Comparison of ENCODE assay signal across 14 mouse cellular contexts in genomic region chr15:77806565-77807263, GRCm38 (mm10). TPM values are rescaled to one million over a fixed set of nuclear protein-coding genes. Genes with fewer than 3 reads are reported as not detected.
DNase-seq lines count a peak whose midpoint lies in the region; ATAC-seq lines count a peak whose summit lies in the region.
"Had no signal": no experiment of that assay in that cellular context is flagged by ENCODE, and none has a peak within 500 bp of the region (broad histone marks: within the 10 kb centered on the region; RNA-seq: fewer than 3 reads in every experiment).

No protein-coding gene starts in this region.

- H3K27me3 ChIP-seq in heart, embryonic 12.5 days (replicated peaks), result no peaks in the 10 kb centered on the region
- H3K27me3 ChIP-seq: hindbrain, embryonic 15.5 days had no signal

- H3K9ac ChIP-seq in heart, embryonic 12.5 days, result no peak overlapping the region
- H3K9ac ChIP-seq: hindbrain, embryonic 15.5 days had no signal

- intact Hi-C loops in heart, postnatal 14 days (cut with DNase I), result no loop called here

- H3K36me3 ChIP-seq in heart, embryonic 12.5 days, result peaks cover 94% of the 10 kb centered on the region

- 53% methylated on average over 13 of the region's 13 CpGs for WGBS in heart, embryonic 12.5 days

- H3K4me2 ChIP-seq in heart, embryonic 12.5 days, result no peak overlapping the region
- H3K4me2 ChIP-seq: hindbrain, embryonic 15.5 days had no signal

- no peak for DNase-seq in heart, postnatal 14 days
- peak; percentile 74 for DNase-seq in 3T3-L1 (ENCODE audit: low read depth, low spot score)
- DNase-seq in MN1 (ENCODE audit: low spot score), result peak; percentile 45
- peak; percentile 79 for DNase-seq in induced T-regulatory cell, adult 2 months (ENCODE audit: low read depth)
- no peak for DNase-seq in frontal cortex, postnatal 36 days (ENCODE audit: low spot score in 2 of 2)
- no peak for DNase-seq in right cerebral cortex, adult 2 months (ENCODE audit: low spot score in 2 of 2)
- DNase-seq in ovary, postnatal 10 days (ENCODE audit: low spot score), result no peak
- DNase-seq: kidney, postnatal 36 days; lung, adult 18-20 months; midbrain, embryonic 14.5 days had no signal

- ATAC-seq in heart, embryonic 12.5 days (ENCODE audit: insufficient number of reproducible peaks, low FRiP score), result no peak

- H3K4me1 ChIP-seq in heart, embryonic 12.5 days (replicated peaks), result peaks cover 91% of the 10 kb centered on the region

- H3K9me3 ChIP-seq in heart, embryonic 12.5 days (replicated peaks), result no peaks in the 10 kb centered on the region
- H3K9me3 ChIP-seq: hindbrain, embryonic 15.5 days had no signal

- peak overlapping the region; percentile 61 for H3K27ac ChIP-seq in heart, embryonic 12.5 days (ENCODE audit: poor library complexity, severe bottlenecking)
- H3K27ac ChIP-seq: hindbrain, embryonic 15.5 days had no signal

- no peak overlapping the region for H3K4me3 ChIP-seq in heart, embryonic 12.5 days
- H3K4me3 ChIP-seq: erythroblast, embryonic 14.5 days; hindbrain, embryonic 15.5 days had no signal

RNA-seq across cellular contexts. Expression of gene Myh9, which starts 35.3 kb away (rescaled TPM):
- polyA plus RNA-seq in heart, embryonic 12.5 days (2016; fragmentation: Nextera tagmentation; extraction: Ambion mirVana), result 41.9 and 42.0 TPM in 2 replicates
- 100 to 1,000 TPM; 140 to 172 TPM for total RNA-seq in heart, postnatal 14 days (2021)

RNA-seq across cellular contexts. Expression of gene Apol8, which starts 49.9 kb away (rescaled TPM):
- 0.65 and 0.74 TPM in 2 replicates for polyA plus RNA-seq in heart, embryonic 12.5 days (2016; fragmentation: Nextera tagmentation; extraction: Ambion mirVana)
- total RNA-seq in heart, postnatal 14 days (2021), result not detected
- polyA plus RNA-seq: activated CD4-positive, CD25-positive, alpha-beta regulatory T cell, adult 4 months had no signal

Comparison
In these comparisons a context has a peak if more than half of its experiments do, and no peak if none do; other contexts are left out.
1. DNase-seq: peak in 3T3-L1 (single experiment), MN1 (single experiment) and induced T-regulatory cell, adult 2 months (single experiment); none in heart, postnatal 14 days (0 of 2), frontal cortex, postnatal 36 days (0 of 2), right cerebral cortex, adult 2 months (0 of 2) and ovary, postnatal 10 days (single experiment).